Mouse (Mus musculus) liver, adult (tissue): ENCODE measurements around the gene Rora.

Experiments
- GATA4 ChIP-seq: IDR thresholded peaks from 2 replicates; pipeline ENCODE4 v1.6.1; 2014; ENCODE audit warnings: mild to moderate bottlenecking, low read length; ENCODE audit not compliant: insufficient replicate concordance

Rora gene

DNA sequence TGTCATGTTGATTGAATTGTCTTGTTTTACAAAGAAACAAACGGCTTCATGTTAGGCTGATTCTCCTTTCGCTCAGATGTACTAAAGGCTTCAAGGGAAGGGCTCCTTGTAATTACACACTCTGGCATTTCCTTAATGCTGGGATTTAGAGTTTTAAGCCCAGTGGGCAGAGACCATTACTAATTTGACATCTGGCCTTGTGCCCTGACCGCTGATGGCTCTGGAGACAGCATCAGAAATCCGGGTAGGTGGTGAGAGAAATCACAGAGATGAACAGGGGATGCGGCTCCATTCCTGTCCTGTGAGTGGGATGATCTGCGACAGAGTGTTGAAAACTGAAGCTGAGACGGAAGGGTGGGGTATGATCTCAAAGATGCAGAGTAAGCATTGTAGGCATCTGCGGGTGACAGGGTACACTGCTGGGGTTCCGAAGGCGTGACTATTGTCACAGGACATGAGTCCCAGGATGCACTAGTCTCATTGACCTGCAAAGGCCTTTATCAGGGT is 259.7 kb downstream of the Rora start:
- TF ChIP-seq GATA4, result no peak

DNA sequence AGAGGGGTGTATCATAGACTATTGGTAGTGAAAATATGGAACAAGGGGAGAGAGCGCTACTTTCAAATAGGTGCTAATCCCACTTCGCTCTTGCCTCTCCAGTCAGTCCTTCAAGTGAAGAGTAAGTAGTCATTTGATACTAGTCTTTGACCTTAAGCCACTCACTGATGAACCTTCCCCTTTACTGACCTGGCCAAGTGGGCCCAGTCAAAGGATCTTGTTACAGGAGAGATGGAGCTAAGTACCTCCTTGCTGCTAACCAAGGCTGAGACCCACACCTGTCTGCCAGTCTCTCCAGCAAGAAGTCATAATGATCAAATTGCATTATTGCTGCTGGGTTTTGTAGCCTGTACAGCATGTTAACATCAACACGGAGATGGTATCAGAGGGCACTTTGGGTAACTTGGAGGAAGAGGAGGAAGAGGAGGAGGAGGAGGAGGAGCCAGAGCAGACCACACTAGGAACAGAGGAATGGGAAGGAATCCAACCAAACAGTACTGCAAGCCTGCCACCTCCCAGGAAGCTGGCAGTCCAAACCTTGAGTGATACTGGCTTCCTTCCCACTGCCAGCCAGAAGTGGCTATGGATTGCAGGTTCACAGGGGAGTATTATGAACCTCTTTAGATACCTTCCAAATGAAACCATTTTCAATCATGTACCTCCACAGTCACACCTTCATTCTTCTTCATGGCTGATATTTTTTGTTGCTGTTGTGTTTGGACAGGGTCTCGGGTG is 261.1 kb downstream of the Rora start:
- no peak for TF ChIP-seq GATA4

DNA sequence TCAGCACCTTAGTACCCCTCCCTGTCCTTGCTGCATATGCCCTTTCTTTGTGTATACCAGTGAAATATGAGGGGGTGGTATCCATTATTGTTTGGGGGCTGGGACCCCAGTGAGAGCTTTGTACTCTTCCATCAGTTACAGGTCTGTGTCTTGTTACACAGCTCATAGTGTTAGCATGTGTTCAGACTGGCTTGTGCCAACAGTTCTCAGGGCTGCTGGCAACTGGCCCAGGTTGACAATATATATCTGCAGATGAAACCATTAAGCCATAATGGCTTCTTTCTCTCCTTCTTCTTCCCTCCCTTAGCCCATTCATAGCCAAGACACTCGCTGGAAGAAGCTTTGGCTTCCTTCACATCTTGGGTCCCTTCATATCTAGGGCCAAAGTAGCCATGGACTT is 263.2 kb downstream of the Rora start:
- TF ChIP-seq GATA4, result no peak

DNA sequence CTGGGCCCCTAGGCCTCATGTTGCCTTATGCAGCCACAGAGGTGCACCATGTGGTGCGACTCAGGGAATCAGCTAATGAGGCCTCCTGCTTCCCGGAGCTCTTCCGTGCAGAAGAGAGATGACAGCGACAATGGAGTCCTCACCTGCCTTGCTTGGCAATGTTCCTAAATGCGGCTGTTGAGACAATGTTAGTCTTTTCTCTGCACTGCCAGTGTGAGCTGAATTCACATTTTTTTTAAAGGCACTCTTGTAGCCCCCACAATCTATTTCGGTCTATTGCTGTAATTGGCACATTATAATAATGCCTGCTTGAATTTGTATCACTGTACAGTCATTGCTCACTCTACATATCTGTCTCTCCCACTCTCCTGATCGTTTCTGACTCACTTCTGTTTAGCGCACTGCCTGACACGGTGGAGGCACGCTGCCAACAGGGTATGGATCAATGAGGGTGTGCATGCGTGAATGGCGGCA is 269.6 kb downstream of the Rora start:
- no peak for TF ChIP-seq GATA4

DNA sequence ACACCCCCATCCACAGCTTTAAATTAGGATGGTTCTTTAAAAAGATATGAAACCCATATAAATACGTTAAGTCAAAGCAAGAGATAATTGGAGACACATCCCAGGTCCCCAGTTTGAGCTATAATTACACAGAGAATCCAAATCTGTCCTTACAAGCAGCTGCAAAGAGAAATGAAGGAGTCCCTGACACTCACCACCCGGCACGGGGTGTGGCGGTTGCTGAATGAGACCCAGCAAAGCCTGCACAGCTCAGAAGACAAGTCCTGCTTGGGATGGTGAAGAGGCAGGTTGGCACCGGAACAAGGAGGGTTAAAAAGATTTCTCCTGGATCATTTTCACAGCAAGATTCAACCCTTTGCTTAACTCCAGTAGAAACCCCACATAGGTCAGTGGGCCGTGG is 272.8 kb downstream of the Rora start:
- TF ChIP-seq GATA4, result no peak

DNA sequence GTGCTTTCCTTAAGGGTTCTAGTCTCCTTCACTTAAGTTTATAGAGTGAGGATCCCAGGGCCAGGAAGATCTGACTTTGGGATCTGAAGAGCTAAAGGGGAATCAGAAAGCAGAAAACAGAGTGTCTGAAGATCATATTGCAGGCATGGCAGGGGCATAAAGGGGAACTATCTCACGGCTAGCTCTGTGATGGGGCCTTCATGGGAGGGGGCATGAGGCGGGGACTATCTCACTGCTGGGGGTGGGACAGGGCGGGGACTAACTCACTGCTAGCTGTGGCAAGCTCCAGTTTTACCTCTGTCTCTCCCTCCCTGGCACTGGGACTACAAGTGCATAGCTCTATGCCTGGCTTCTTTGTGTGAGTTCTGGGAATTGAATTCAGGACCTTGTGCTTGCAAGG is 279.6 kb downstream of the Rora start:
- no peak for TF ChIP-seq GATA4

DNA sequence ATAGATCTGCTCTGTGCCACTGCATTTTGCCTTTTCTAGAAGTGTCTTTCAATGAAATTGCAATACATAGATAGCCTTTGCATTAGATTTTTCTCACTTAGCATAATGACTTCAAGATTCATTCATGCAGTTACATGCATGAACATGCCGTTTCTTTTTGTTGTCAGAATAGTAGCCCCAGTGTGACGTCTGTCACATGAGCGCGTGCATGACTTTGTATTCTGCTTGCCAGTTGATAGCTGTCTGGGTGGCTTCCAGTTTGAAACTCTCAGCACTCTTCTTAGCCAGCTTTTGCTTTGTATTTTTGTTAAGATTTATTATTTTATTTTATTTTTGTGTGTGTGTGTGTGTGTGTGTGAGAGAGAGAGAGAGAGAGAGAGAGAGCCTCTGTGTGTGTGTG is 280.7 kb downstream of the Rora start:
- no peak for TF ChIP-seq GATA4

DNA sequence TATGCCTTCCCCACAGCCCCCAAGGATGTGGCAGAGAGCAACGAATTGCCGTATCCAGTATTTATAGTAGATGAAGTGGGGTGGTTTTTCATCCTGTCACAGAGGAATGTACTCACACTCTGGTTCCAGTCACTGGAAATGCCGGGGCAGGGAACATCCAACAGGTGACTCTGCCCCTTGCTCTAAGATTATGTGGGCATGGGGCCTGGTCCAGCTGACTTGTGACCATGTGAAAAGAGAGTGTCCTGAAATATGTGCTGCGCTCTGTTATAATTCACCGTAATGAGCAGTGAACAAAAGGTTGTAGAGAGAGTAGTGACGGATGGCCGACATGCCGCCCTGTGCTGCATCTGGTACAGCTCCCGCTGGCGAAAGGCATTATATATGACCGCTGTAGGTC is 282.0 kb downstream of the Rora start:
- TF ChIP-seq GATA4, result no peak

DNA sequence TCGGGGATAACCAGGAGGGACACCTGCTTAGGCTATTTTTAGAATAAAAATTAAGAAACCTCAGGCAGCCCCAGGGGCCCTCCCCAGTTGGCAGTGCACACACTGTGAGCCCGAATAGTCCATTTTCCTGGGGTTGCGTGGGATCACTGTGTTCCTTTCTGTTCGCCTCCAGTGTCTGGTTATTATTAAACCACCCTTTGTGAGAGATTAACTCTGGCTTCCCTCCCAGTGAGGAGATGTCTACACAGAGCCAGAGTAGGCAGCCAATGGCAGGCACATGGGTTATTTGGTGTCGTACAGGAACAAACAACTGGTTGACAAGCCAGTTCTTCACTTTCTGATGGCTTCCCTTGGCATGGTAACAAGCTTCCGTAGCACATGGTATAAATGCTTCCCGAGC is 287.5 kb downstream of the Rora start:
- no peak for TF ChIP-seq GATA4

DNA sequence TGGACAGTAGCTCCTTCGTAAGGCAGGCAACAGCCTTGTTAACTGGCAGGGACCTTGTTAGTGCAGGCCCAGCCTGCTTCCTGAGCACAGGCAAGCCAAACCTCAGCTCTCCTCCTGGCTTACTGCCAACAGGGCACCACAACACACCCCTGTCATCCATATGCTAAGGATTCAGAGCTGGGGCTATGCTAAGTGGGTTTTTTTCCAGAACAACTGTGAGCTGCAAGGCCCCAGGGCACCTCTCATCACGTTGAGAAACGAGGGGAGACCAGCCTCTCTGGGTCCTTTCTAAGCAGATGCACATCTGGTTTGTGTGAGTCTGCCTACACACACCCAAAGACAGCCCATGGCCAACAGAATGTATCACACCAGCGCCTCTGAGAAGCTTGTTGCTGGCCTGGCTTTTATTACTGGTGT is 289.0 kb downstream of the Rora start:
- no peak for TF ChIP-seq GATA4

DNA sequence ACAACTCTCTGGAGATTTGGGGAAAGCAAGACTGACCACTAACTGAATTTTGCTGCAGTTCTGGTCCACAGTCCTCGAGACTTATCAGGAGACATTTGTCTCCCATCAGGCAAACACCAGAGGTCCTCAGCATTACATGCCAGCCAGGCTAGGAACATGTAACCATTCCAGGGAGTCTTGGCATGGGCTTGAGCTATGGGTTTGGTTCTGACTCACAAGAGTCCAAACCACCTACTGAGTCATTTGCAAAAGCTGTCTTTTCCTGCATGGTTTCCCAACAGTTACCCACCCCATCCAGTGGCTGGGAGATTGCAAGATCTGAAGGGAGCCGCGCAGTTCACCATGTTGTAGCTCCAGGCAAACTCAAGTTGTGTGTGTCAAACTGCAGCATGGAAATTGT is 290.4 kb downstream of the Rora start:
- TF ChIP-seq GATA4, result no peak

DNA sequence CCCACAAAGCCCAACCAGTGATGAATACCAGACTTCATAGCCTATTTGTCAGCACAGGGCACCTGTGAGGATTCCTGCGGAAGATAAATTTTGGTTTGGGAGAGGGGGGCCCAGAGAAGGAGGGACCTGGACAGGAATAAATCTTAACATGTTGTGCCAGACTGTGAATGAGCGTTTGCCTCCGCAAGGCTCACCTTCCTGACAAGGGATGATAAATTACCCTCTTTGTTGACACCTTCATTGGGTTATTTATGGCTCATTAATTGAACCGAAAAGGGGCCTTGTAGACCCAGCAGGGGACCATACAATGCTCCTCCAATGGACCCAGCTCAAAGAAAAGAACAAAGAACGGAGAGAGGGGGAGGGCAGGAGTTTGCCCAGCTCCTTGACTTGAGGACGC is 294.1 kb downstream of the Rora start:
- TF ChIP-seq GATA4, result no peak

DNA sequence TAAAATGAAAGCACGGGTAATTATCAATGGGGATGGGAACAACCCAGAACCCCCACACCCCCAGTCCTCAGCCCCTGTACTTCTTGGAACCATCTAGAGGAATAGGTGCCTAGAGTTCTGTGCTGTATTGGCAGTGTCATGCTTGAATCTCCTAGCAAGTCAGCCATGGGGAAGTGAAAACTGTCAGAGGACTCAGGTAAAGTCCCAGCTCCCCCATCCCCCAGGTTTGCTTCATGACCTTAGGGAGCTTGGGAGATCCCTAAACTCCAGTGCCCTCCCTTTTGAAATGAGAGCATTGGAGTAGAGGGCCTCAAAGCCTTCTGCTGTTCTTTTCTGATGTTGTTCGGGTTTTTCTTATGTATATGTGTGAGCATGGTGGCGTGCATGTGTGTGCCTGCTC is 294.6 kb downstream of the Rora start:
- no peak for TF ChIP-seq GATA4

DNA sequence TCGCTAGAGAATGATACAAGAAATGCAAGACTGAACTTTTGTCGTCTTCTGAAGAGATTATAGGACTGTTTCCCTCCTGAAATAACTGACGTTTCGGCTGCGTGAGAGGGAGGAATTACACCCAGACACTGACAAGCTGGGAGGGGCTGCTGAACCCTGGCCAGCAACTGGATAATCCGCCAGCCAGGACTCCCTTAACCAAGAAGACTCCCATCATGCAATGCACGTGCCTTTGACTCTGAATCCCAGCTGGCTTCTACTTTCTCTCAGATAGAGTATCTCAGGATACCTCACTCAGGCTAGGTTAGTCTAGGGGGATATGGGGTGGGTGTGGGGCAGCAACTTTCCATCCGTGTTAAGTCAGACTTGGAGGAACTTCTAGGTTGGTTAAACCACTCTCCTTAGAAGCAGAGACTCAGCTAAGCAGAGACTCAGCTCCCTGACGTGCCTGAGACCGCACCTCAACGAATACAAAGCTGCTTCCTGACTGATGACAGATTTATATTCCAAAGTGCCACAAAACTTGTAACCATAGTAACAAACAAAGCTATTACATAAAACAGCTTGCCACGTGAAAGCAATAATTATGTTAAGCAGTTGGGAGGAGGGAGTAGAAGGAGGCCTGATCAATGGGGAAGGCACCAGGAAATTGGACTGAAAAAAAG is 302.8 kb downstream of the Rora start:
- TF ChIP-seq GATA4, result no peak

DNA sequence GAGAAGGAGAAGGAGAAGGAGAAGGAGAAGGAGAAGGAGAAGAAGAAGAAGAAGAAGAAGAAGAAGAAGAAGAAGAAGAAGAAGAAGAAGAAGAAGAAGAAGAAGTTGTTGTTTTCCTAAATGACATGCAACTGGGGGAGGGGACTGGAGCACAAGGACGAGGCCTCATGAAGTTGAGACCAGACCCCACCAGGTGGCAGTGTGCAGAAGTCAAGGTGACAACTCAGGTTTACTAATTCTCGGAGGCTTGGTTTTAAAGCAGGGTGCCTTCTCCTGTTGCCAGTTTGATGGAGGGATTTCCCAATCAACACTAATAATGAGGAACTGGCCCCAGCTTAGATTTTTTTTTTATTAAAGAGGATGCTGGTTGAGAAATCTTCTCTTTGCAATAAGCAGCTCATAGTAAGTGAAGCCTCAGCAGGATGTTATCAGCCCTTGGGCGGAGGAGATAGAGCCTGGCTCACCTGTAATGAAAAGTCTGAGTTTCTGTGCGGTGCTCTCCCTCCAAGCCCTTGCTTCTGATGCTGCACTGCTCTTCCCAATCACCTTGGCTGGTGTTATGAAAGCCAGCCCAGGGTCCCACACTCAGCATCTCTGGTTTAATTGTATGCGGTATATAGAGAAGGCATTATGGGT is 303.5 kb downstream of the Rora start:
- TF ChIP-seq GATA4, result no peak

DNA sequence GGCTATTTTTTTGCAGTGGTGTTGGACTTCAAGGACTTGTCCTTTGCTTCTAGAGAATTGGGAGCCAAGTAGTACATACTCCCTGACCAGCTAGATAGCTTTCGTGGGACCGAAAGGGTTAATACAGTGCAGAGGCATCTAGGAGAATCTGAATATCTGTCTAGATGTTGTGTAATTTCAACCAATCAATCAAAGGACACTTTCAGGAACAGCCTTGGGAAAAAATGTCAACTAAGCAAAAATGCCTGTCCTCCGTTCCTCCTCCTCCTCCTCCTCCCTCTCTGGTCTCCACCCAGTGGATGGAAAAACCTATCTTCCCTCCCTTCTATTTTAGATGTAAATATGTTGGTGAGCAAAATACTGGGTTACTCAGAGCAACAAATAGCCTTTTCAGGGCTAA is 304.2 kb downstream of the Rora start:
- TF ChIP-seq GATA4, result no peak
